Mouse (Mus musculus): ENCODE results near the gene Lca5.

The Lca5 gene

GRCm38 (mm10) chr9:83399414-83399813 lies 41.5 kb downstream of the Lca5 start:
- in situ Hi-C loops (cut with MboI; ENCODE audit: low pct_unique_long_range_greater_than_20kb in 1 of 2, low sequenced_read_pairs in 2 of 2, unreplicated experiment in 1 of 2), result loop anchor here in 1 of 2 experiments (25.0 kb wide), 1 partner anchor 213 kb away; no protein-coding TSS in a partner anchor

GRCm38 (mm10) chr9:83398260-83398659 lies 42.7 kb downstream of the Lca5 start:
- in situ Hi-C loops (cut with MboI; ENCODE audit: low pct_unique_long_range_greater_than_20kb in 1 of 2, low sequenced_read_pairs in 2 of 2, unreplicated experiment in 1 of 2), result loop anchor here in 1 of 2 experiments (25.0 kb wide), 1 partner anchor 214 kb away; no protein-coding TSS in a partner anchor

DNA sequence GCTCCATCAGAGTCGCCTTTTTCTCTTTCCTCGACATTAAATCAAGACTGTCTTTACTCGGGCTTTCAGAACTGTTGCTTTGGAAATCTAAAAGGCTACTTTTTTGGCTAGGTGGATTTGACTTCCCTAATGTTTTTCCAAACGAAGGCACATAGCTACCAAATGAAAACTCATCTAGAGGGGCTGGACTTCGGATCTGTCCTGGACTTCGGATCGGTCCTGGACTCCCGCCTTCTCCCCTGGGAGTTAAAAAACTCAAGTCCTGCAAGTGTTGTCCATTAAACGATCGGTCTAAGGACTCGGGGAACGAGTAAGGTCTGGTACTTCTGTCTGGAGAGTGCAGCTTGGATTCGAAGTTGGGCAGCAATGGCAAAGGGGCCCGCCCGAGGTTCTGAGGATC lies 45.5 kb downstream of the Lca5 start:
- in situ Hi-C loops (cut with MboI; ENCODE audit: low pct_unique_long_range_greater_than_20kb in 1 of 2, low sequenced_read_pairs in 2 of 2, unreplicated experiment in 1 of 2), result loop anchor here in 1 of 2 experiments (25.0 kb wide), 1 partner anchor 217 kb away; no protein-coding TSS in a partner anchor

GRCm38 (mm10) chr9:83391996-83392395 lies 48.9 kb downstream of the Lca5 start:
- in situ Hi-C loops (cut with MboI; ENCODE audit: low pct_unique_long_range_greater_than_20kb in 1 of 2, low sequenced_read_pairs in 2 of 2, unreplicated experiment in 1 of 2), result loop anchor here in 1 of 2 experiments (25.0 kb wide), 1 partner anchor 220 kb away; no protein-coding TSS in a partner anchor

- in situ Hi-C loops (cut with MboI; ENCODE audit: low pct_unique_long_range_greater_than_20kb in 1 of 2, low sequenced_read_pairs in 2 of 2, unreplicated experiment in 1 of 2), result loop anchor here (10.0 to 25.0 kb wide), 2 partner anchors 223 to 225 kb away; no protein-coding TSS in a partner anchor
Measured at GRCm38 (mm10) chr9:83389570-83389969, 51.4 kb downstream of the Lca5 start.

DNA sequence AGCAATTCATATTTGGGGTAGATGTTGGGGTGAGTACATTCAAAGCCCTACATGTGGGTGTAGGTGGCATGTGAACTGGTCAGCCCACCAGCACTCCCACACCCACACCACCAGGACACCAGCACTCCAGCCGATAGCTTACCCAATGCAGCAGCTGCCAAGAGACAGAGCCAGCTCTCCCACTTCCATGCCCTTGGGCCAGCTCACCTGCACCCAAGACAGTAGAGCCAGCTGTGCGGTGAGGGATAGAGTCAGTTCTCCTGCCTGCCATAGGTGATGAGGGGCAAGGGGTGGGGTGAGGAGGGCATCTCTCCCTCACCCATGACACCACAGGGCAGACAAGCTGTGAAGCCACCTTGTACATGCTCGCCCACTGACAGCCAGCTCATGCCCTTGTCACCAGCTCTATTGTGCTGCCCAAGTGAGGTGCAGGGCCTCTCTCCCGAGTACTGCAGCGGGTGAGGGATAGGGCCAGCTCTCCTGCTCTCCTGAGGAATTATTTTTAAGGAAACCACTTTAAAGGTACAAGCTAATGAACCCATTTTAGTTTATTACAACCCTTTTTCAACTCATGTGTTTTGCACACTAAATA lies 54.6 kb downstream of the Lca5 start:
- in situ Hi-C loops (cut with MboI; ENCODE audit: low pct_unique_long_range_greater_than_20kb in 1 of 2, low sequenced_read_pairs in 2 of 2, unreplicated experiment in 1 of 2), result loop anchor here (10.0 to 25.0 kb wide), 2 partner anchors 226 to 228 kb away; no protein-coding TSS in a partner anchor

- in situ Hi-C loops (cut with MboI; ENCODE audit: low pct_unique_long_range_greater_than_20kb in 1 of 2, low sequenced_read_pairs in 2 of 2, unreplicated experiment in 1 of 2), result loop anchor here (10.0 to 25.0 kb wide), 2 partner anchors 227 to 230 kb away; no protein-coding TSS in a partner anchor
Measured at GRCm38 (mm10) chr9:83385301-83385700, 55.6 kb downstream of the Lca5 start.

DNA sequence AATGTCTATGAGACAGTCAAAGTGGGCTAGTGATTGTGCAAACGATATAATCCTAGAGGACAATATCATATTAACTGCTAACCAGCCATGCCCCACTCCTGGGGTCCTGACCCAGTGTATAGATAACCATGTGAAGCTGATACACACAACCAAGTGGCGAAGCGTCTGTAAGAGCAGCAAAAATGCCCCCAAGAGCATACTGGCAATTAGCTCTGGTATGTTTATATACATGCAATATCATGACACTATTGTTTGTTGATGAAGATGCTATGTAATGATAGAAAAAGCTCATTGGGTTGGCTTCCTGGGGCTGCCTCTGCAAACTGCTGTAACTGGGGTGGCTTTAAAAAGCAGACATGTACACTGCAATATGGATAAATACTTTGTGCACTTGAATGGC lies 57.7 kb downstream of the Lca5 start:
- in situ Hi-C loops (cut with MboI; ENCODE audit: low pct_unique_long_range_greater_than_20kb in 1 of 2, low sequenced_read_pairs in 2 of 2, unreplicated experiment in 1 of 2), result loop anchor here (10.0 to 25.0 kb wide), 2 partner anchors 229 to 232 kb away; no protein-coding TSS in a partner anchor

GRCm38 (mm10) chr9:83382775-83383174 lies 58.2 kb downstream of the Lca5 start:
- in situ Hi-C loops (cut with MboI; ENCODE audit: low pct_unique_long_range_greater_than_20kb in 1 of 2, low sequenced_read_pairs in 2 of 2, unreplicated experiment in 1 of 2), result loop anchor here (10.0 to 25.0 kb wide), 2 partner anchors 230 to 232 kb away; no protein-coding TSS in a partner anchor

DNA sequence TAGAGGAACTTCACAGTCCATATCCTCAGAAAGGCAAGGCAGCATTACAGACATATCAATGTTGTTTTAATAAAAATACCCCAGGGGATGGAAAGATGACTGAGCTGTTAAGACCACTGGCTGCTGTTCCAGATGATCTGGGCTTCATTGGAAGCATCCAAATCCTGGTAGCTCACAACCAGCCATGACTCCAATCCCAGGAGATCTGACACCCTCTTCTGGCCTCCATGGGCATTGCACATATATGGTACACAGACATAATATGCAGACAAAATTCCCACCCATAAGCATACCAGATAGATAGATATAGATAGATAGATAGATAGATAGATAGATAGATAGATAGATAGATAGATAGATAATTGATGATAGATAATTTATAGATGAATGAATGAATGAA lies 59.6 kb downstream of the Lca5 start:
- in situ Hi-C loops (cut with MboI; ENCODE audit: low pct_unique_long_range_greater_than_20kb in 1 of 2, low sequenced_read_pairs in 2 of 2, unreplicated experiment in 1 of 2), result loop anchor here (10.0 to 25.0 kb wide), 2 partner anchors 231 to 233 kb away; no protein-coding TSS in a partner anchor

GRCm38 (mm10) chr9:83379661-83380060 lies 61.3 kb downstream of the Lca5 start:
- in situ Hi-C loops (cut with MboI; ENCODE audit: low pct_unique_long_range_greater_than_20kb in 1 of 2, low sequenced_read_pairs in 2 of 2, unreplicated experiment in 1 of 2), result loop anchor here (10.0 to 25.0 kb wide), 2 partner anchors 233 to 235 kb away; no protein-coding TSS in a partner anchor

GRCm38 (mm10) chr9:83377132-83377531 lies 63.8 kb downstream of the Lca5 start:
- in situ Hi-C loops (cut with MboI; ENCODE audit: low pct_unique_long_range_greater_than_20kb in 1 of 2, low sequenced_read_pairs in 2 of 2, unreplicated experiment in 1 of 2), result loop anchor here in 1 of 2 experiments (25.0 kb wide), 1 partner anchor 235 kb away; no protein-coding TSS in a partner anchor

DNA sequence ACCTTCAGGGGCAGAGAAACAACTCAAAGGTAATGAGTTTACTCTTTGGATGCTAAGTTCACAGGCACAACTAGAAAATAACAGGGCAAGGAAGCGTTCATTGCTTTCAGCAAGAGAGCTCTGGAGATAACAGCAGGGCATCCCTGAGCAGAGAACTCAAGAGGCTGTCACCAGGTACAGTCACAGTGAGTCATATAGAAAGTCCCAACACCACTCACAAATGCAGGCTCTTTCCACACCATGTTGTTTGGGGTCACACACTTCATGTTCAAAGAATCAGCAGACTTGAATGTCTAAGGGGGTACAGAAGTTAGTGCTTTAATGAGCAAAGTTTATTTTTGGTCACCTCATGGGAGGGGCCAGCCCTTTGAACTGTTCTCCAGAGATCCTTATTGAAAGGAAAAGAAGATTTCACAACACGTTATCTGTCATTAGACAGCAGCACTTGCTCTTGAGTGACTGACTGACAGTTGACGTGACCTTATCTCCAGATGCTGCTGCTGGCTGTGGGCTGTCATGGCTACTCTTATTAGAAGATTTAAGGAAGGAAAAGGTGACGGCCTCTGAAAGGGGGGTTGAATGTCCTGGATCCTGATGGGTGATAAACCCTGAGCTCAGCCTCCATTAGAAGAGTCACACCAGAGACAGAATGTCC lies 65.3 kb downstream of the Lca5 start:
- in situ Hi-C loops (cut with MboI; ENCODE audit: low pct_unique_long_range_greater_than_20kb in 1 of 2, low sequenced_read_pairs in 2 of 2, unreplicated experiment in 1 of 2), result loop anchor here in 1 of 2 experiments (25.0 kb wide), 1 partner anchor 237 kb away; no protein-coding TSS in a partner anchor

DNA sequence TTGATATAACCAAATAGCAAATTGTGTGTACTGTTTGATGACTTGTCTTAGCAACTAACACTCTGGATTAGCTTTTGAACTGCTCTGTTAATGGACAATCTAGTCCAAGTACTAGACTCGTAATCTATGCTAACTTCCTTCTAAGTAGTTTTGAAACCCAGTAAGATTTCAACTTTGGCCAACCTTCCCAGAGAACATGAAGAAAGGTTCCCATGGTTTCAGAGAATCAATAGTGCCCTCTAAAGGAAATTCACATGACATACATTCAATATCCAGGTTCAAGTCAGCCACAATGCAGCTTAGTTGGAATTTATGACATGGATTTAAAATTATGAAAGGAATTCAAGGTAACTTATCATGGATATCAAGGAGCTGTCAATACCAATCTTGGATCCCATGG lies 70.0 kb downstream of the Lca5 start:
- in situ Hi-C loops (cut with MboI; ENCODE audit: low pct_unique_long_range_greater_than_20kb in 1 of 2, low sequenced_read_pairs in 2 of 2, unreplicated experiment in 1 of 2), result loop anchor here in 1 of 2 experiments (25.0 kb wide), 1 partner anchor 384 kb away; the partner anchor contains the start of gene Phip

DNA sequence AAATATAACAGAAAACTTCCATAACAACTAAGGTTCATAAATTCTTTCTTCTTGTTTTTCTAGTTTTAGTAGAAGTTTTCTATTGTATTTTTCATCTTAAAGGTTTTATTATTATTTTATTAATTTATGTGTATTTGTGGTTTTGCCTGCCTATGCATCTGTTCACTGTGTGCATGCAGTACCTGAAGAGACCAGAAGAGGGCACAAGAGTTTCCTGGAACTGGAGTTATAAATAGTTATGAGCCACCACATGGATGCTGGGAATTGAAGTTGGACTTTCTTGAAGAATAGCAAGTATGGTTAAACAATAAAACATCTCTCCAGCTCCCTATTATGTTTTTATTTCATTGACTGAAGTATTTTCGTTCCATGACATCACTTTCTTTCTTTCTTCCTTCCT lies 72.7 kb downstream of the Lca5 start:
- in situ Hi-C loops (cut with MboI; ENCODE audit: low pct_unique_long_range_greater_than_20kb in 1 of 2, low sequenced_read_pairs in 2 of 2, unreplicated experiment in 1 of 2), result loop anchor here in 1 of 2 experiments (25.0 kb wide), 1 partner anchor 381 kb away; the partner anchor contains the start of gene Phip

DNA sequence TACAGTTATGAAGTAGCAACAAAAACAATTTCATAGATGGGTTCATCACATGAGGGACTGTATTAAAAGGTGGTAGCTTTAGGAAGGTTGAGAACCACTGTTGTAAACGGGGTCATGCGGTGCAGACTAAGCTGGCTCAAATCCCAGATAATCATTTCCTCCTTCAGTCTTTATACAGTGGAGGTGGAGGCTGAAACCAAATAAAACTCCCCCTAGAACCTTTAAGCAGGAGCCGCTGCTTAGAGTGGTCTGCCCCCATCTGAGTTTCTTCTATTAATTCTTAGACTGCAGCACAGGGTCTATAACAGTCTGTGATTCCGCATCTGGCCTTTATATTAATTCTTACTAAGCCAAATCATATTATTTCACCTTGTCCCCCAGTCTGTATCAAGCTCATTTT lies 85.1 kb downstream of the Lca5 start:
- in situ Hi-C loops (cut with MboI; ENCODE audit: low pct_unique_long_range_greater_than_20kb in 1 of 2, low sequenced_read_pairs in 2 of 2, unreplicated experiment in 1 of 2), result loop anchor here in 1 of 2 experiments (25.0 kb wide), 1 partner anchor 369 kb away; the partner anchor contains the start of gene Phip

DNA sequence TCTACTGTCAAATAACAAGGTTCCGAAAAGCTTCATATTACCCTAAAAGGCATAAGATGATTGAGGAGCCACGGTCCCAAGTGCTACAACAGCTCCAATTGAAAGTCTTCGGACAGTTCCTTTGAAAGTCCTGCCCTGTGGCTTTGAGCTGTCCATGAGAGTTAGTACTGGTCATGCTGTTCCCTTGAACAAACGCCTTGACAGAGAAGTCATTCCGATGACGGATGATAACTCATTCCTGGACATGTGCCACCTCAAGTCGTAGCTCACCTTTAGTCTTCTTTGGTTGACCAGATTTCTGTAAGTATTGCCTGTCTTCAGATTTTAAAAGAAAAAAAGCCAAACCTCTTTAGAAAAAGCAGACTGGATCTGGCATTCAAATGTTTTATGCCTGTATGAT lies 87.6 kb downstream of the Lca5 start:
- in situ Hi-C loops (cut with MboI; ENCODE audit: low pct_unique_long_range_greater_than_20kb in 1 of 2, low sequenced_read_pairs in 2 of 2, unreplicated experiment in 1 of 2), result loop anchor here in 1 of 2 experiments (25.0 kb wide), 1 partner anchor 366 kb away; the partner anchor contains the start of gene Phip

- in situ Hi-C loops (cut with MboI; ENCODE audit: low pct_unique_long_range_greater_than_20kb in 1 of 2, low sequenced_read_pairs in 2 of 2, unreplicated experiment in 1 of 2), result loop anchor here in 1 of 2 experiments (25.0 kb wide), 1 partner anchor 364 kb away; the partner anchor contains the start of gene Phip
Measured at GRCm38 (mm10) chr9:83351171-83351570, 89.8 kb downstream of the Lca5 start.

DNA sequence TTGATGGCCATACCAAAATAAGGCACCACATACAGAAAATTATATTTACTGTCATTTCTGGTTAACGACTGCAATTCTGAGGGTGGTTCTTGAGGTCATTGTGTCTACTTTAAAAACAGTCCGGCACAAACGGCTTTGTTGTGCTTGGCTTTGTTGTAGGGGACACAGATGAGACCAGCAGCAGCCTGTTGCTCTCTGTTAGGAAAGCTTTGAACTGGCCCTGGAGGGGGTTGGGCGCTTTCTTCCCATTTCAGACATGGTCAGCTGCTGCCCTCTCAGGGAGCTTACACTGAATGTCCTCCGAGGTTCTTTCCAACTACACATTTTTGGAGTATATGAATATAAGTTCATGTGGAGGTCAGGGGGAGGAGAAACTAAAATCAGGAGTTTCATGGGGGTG lies 90.3 kb downstream of the Lca5 start:
- in situ Hi-C loops (cut with MboI; ENCODE audit: low pct_unique_long_range_greater_than_20kb in 1 of 2, low sequenced_read_pairs in 2 of 2, unreplicated experiment in 1 of 2), result loop anchor here in 1 of 2 experiments (25.0 kb wide), 1 partner anchor 363 kb away; the partner anchor contains the start of gene Phip
